Mouse (Mus musculus): Measurements from ENCODE around the gene Gm21366. TPM values are rescaled to one million over a fixed set of nuclear protein-coding genes. Genes with fewer than 3 reads are reported as not detected.
"Not testable (repeated sequence)": the region's sequence is repeated elsewhere in the genome, so short reads cannot be mapped to it uniquely, and the experiment has no call there.

Gene Gm21366
- polyA plus RNA-seq (2014; fragmentation: Nextera tagmentation; extraction: Ambion mirVana): not detected in 2 replicates

DNA sequence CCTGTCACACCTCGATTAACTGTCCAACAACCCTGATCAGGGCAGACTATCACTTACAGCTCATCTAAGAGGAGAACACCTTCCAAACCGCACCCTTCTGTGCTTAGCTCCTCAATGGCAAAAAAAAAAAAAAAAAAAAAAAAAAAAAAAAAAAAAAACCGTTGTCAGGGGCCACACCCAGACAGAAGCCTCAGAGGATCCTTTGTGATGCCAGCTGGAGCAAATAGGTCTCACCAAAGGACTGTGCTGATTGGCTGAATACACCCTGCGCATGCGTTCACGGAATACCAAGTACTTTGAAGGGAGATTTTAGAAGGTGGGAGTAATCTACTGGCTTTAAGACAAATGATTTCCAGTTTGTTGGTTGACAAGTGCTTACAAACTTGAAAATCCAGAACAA lies at the start of gene Gm21366:
Gm21366 (minus strand) TSS at position 101 of the 400 bp plus-strand sequence.
- not testable (repeated sequence) for H3K9ac ChIP-seq (replicated peaks; ENCODE audit: low read depth, low read length); H3K27me3 ChIP-seq (ENCODE audit: control insufficient read depth, insufficient read depth, low read length); H3K36me3 ChIP-seq (ENCODE audit: control insufficient read depth, insufficient read depth, low read length); H3K27ac ChIP-seq (ENCODE audit: low read length); ATAC-seq (ENCODE audit: insufficient number of reproducible peaks, insufficient read depth, low FRiP score, low read depth); H3K4me2 ChIP-seq (replicated peaks; ENCODE audit: low read depth, low read length); H3K4me3 ChIP-seq (ENCODE audit: low read depth, low read length); H3K9me3 ChIP-seq (ENCODE audit: control insufficient read depth, low read depth, low read length); H3K4me1 ChIP-seq (ENCODE audit: control insufficient read depth, insufficient read depth, low read length)
- WGBS: no CpG with 5 or more reads among the region's 6 CpGs
